Mouse (Mus musculus) MEL (cell line): ENCODE data around the gene Omt2a.

Experiments used
- CHD2 ChIP-seq: IDR thresholded peaks from 2 replicates; pipeline ENCODE4 v1.6.1; 2011; ENCODE audit warnings: low read length, improper control_type of control experiment
- CTCF ChIP-seq, 3 experiments: IDR thresholded peaks in 2 of 3; conservative IDR thresholded peaks in 1 of 3; 2 replicates each; pipeline ENCODE4 v1.5.1; 2011 to 2012; ENCODE audit warnings: low read length in 3 of 3, low read depth in 2 of 3, mild to moderate bottlenecking in 2 of 3, improper control_type of control experiment in 1 of 3, inconsistent platforms in 1 of 3, mixed read lengths in 1 of 3, moderate library complexity in 1 of 3; ENCODE audit not compliant: control insufficient read depth in 1 of 3, insufficient read depth in 1 of 3, poor library complexity in 1 of 3, severe bottlenecking in 1 of 3
- ELF1 ChIP-seq: IDR thresholded peaks from 2 replicates; pipeline ENCODE4 v1.6.1; 2014; ENCODE audit warnings: low read depth, mild to moderate bottlenecking, inconsistent platforms, low read length, improper control_type of control experiment, moderate library complexity
- EP300 ChIP-seq, 2 experiments: IDR thresholded peaks; 2 replicates each; pipeline ENCODE4 v1.6.1; 2011; ENCODE audit warnings: improper control_type of control experiment in 2 of 2, low read length in 2 of 2, low read depth in 1 of 2, mild to moderate bottlenecking in 1 of 2
- KAT2A ChIP-seq: conservative IDR thresholded peaks from 2 replicates; pipeline ENCODE4 v1.6.1; 2012; ENCODE audit warnings: low read depth, low read length, improper control_type of control experiment, inconsistent platforms
- MEF2A ChIP-seq: IDR thresholded peaks from 2 replicates; pipeline ENCODE4 v1.6.1; 2014; ENCODE audit warnings: low read depth, mild to moderate bottlenecking, inconsistent platforms, low read length, improper control_type of control experiment; ENCODE audit not compliant: poor library complexity, insufficient replicate concordance, severe bottlenecking; ENCODE audit errors: extremely low read depth
- MXI1 ChIP-seq: IDR thresholded peaks from 2 replicates; pipeline ENCODE4 v1.6.1; 2011; ENCODE audit warnings: mild to moderate bottlenecking, low read depth, low read length, improper control_type of control experiment
- POLR2A ChIP-seq, 2 experiments: IDR thresholded peaks; 2 replicates each; pipeline ENCODE4 v1.6.1; 2011 to 2012; ENCODE audit warnings: low read length in 2 of 2, mild to moderate bottlenecking in 2 of 2, control low read depth in 1 of 2, improper control_type of control experiment in 1 of 2, low read depth in 1 of 2, moderate library complexity in 1 of 2; ENCODE audit not compliant: control insufficient read depth in 1 of 2, insufficient read depth in 1 of 2, poor library complexity in 1 of 2
- TAL1 ChIP-seq: IDR thresholded peaks from 2 replicates; pipeline ENCODE4 v1.6.1; 2012; ENCODE audit warnings: mild to moderate bottlenecking, inconsistent platforms, low read length, moderate library complexity, mixed read lengths
- TCF12 ChIP-seq: IDR thresholded peaks from 2 replicates; pipeline ENCODE4 v1.6.1; 2014; ENCODE audit warnings: low read depth, mild to moderate bottlenecking, inconsistent platforms, low read length, improper control_type of control experiment, moderate library complexity
- UBTF ChIP-seq: IDR thresholded peaks from 2 replicates; pipeline ENCODE4 v1.6.1; 2012; ENCODE audit warnings: low read depth, mild to moderate bottlenecking, inconsistent platforms, low read length, improper control_type of control experiment, moderate library complexity, borderline replicate concordance; ENCODE audit not compliant: insufficient read depth
- USF2 ChIP-seq, 2 experiments: IDR thresholded peaks; 2 replicates each; pipeline ENCODE4 v1.6.1; 2011 to 2012; ENCODE audit warnings: improper control_type of control experiment in 2 of 2, low read length in 2 of 2, borderline replicate concordance in 1 of 2, inconsistent platforms in 1 of 2, low read depth in 1 of 2, mild to moderate bottlenecking in 1 of 2; ENCODE audit not compliant: insufficient read depth in 1 of 2

DNA sequence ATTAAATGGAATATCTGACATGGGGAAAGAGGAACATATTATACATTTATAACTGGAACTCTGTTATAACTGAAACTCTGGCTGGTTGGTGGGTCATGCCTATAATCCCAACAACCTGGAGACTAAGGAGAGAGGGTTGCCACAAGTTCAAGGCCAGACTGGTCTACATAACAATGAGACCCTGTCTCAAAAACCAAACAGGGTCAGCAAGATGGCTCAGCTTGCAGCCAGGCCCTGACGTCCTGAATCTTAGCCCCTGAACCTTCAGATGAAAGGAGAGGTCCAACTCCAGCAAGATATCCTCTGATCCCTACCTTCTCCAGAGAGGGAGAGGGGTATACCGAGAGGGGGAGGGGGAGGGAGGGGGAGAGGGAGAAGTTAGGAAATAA lies 45.9 kb upstream of the Omt2a start:
- no peak for TF ChIP-seq CTCF (IDR thresholded peaks at IDR 0.05 in 2 of 3, conservative IDR thresholded peaks at IDR 0.05 in 1 of 3; ENCODE audit: control insufficient read depth in 1 of 3, insufficient read depth in 1 of 3, low read depth in 2 of 3, low read length in 3 of 3, poor library complexity in 1 of 3, severe bottlenecking in 1 of 3)
- TF ChIP-seq MEF2A = no peak
- TF ChIP-seq TCF12 = no peak
- TF ChIP-seq USF2 (IDR thresholded peaks at IDR 0.05; ENCODE audit: borderline replicate concordance in 1 of 2, insufficient read depth in 1 of 2, low read depth in 1 of 2, low read length in 2 of 2) = no peak
- TF ChIP-seq POLR2A (IDR thresholded peaks at IDR 0.05; ENCODE audit: control insufficient read depth in 1 of 2, insufficient read depth in 1 of 2, low read depth in 1 of 2, low read length in 2 of 2, poor library complexity in 1 of 2) = no peak
- no peak for TF ChIP-seq KAT2A
- no peak for TF ChIP-seq CHD2
- TF ChIP-seq EP300 (IDR thresholded peaks at IDR 0.05; ENCODE audit: low read depth in 1 of 2, low read length in 2 of 2) = no peak
- no peak for TF ChIP-seq TAL1
- no peak for TF ChIP-seq UBTF
- TF ChIP-seq MXI1 = no peak
- no peak for TF ChIP-seq ELF1
